25 mouse cellular contexts compared by ENCODE assay signal in the genomic region with DNA sequence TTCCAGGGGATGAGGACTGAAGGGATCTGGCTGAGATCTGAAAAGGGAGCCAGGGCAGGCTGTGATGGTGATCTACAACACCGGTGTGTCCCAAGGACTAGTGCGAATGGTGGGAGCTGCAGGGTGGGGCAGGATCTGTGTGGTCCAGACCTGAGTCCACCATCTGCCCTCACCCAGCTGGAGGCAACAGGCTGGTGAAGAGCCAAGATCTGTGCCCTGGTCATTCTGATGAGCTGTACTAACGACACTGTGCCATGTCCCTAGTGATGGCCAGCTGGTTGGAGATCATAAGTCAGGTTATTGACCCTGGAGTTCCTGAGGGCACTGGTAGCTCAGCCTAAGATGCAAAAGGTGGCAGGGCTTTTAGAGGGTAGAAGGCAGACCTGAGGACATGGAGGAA. TPM values are rescaled to one million over a fixed set of nuclear protein-coding genes. Genes with fewer than 3 reads are reported as not detected.
DNase-seq lines count a peak whose midpoint lies in the region; ATAC-seq and TF ChIP-seq lines count a peak whose summit lies in the region.
"Had no signal": no experiment of that assay in that cellular context is flagged by ENCODE, and none has a peak within 500 bp of the region (broad histone marks: within the 10 kb centered on the region; RNA-seq: fewer than 3 reads in every experiment).

No protein-coding gene starts in this region.

- DNase-seq in layer of hippocampus, adult 2 months (ENCODE audit: low spot score in 2 of 2), result no peak
- DNase-seq in layer of hippocampus, postnatal 36 days, result no peak
- peak; percentile 87 to 91 for DNase-seq in cerebellum, adult 18-20 months
- peak; percentile 92 to 93 for DNase-seq in cerebellum, postnatal 25 days
- DNase-seq in adrenal gland, adult 8-10 months, result no peak
- DNase-seq in forebrain, embryonic 10.5 days (ENCODE audit: extremely low spot score, low spot score), result no peak
- DNase-seq: adrenal gland, adult 2 months; heart, postnatal 10 days; kidney, postnatal 25 days; layer of hippocampus, adult 9-11 months; lung, postnatal 10 days had no signal

- no peaks in the 10 kb centered on the region for H3K9me3 ChIP-seq in forebrain, embryonic 10.5 days
- H3K9me3 ChIP-seq: forebrain, embryonic 13.5 days; midbrain, embryonic 12.5 days; neural tube, embryonic 12.5 days had no signal

- WGBS in forebrain, embryonic 10.5 days, result 88% methylated on average over 3 of the region's 3 CpGs

- peaks cover 43% of the 10 kb centered on the region for H3K4me1 ChIP-seq in forebrain, embryonic 10.5 days

- ATAC-seq in cerebellum, adult (ENCODE audit: insufficient number of reproducible peaks, low FRiP score, low TSS enrichment), result peak; percentile 50; the same call in 1 of the 2 replicates
- ATAC-seq: forebrain, embryonic 13.5 days had no signal

- H3K4me3 ChIP-seq in layer of hippocampus, adult 2 months, result no peak overlapping the region
- H3K4me3 ChIP-seq in forebrain, embryonic 10.5 days, result no peak overlapping the region
- H3K4me3 ChIP-seq: forebrain, embryonic 13.5 days; midbrain, embryonic 12.5 days; neural tube, embryonic 12.5 days had no signal

- H3K27me3 ChIP-seq in forebrain, embryonic 10.5 days (ENCODE audit: poor library complexity, severe bottlenecking), result peaks cover 22% of the 10 kb centered on the region
- H3K27me3 ChIP-seq: forebrain, embryonic 13.5 days; midbrain, embryonic 12.5 days; neural tube, embryonic 12.5 days had no signal

- peak overlapping the region; percentile 81 for H3K27ac ChIP-seq in layer of hippocampus, adult 2 months
- no peak overlapping the region for H3K27ac ChIP-seq in forebrain, embryonic 10.5 days
- H3K27ac ChIP-seq: forebrain, embryonic 13.5 days; neural tube, embryonic 12.5 days; stomach, postnatal 0 days had no signal

- TF ChIP-seq CTCF in layer of hippocampus, adult 2 months (conservative IDR thresholded peaks at IDR 0.05), result no peak

- H3K36me3 ChIP-seq in forebrain, embryonic 10.5 days (replicated peaks), result peaks cover 11% of the 10 kb centered on the region; the same call in 1 of the 2 replicates

RNA-seq across cellular contexts. Expression of gene Slc22a12, which starts 15.4 kb away (rescaled TPM):
- total RNA-seq in layer of hippocampus, adult 2 months (2021), result under 1 TPM; 0.20 to 0.37 TPM
- total RNA-seq in layer of hippocampus, postnatal 36 days (2021), result under 1 TPM; 0.40 to 0.71 TPM
- total RNA-seq in adrenal gland, adult 8-10 months (2022), result under 1 TPM in 1 of 4 experiments, not detected in 3; 0.31 TPM
- not detected in 2 replicates for polyA plus RNA-seq in forebrain, embryonic 10.5 days (2016; fragmentation: Nextera tagmentation; extraction: Ambion mirVana)
- total RNA-seq: gastrocnemius, adult 8-10 months; granulocyte monocyte progenitor cell, adult 5-6 weeks; heart, postnatal 10 days; megakaryocyte progenitor cell, adult 5-6 weeks; monocyte, adult 5-6 weeks had no signal
- polyA plus RNA-seq: C2C12; forebrain, embryonic 13.5 days; heart, embryonic 11.5 days; limb, embryonic 14.5 days; liver, embryonic 16.5 days; midbrain, embryonic 12.5 days; neural tube, embryonic 12.5 days; stomach, postnatal 0 days; thymus, postnatal 0 days had no signal

Comparison
In these comparisons a context has a peak if more than half of its experiments do, and no peak if none do; other contexts are left out.
1. DNase-seq: peak in cerebellum, adult 18-20 months (2 of 2) and cerebellum, postnatal 25 days (2 of 2); none in layer of hippocampus, adult 2 months (0 of 2), layer of hippocampus, postnatal 36 days (0 of 2), adrenal gland, adult 8-10 months (single experiment) and forebrain, embryonic 10.5 days (single experiment).